Mouse (Mus musculus): Measurements from ENCODE around the gene Cldn1.

Gene Cldn1

GRCm38 (mm10) chr16:26371325-26372053, at the start of gene Cldn1:
TSS of gene Cldn1 (minus strand) at chr16:26371841.
- ATAC-seq (ENCODE audit: low TSS enrichment): peak; percentile 94

DNA sequence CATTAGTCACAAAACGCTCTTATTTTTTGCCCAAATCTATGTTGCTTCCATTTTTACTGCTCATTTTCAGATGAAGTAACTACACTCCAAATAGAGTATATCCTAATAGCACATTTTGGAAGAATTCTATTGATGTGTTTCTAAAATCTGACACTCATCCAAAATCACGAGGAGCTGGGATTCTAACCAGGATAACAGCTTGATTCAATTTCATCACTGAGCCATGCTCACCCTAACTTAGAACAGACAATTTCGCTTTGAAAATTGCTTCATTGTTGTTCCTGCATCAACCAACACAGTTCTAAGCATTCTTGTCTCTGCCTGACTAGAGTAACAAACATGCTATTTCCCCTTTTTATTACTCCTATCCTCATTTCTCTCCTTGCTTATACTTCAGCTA, 47.0 kb upstream of the Cldn1 start:
- ATAC-seq (ENCODE audit: low TSS enrichment): peak; percentile 38; the same call in 1 of the 2 replicates

DNA sequence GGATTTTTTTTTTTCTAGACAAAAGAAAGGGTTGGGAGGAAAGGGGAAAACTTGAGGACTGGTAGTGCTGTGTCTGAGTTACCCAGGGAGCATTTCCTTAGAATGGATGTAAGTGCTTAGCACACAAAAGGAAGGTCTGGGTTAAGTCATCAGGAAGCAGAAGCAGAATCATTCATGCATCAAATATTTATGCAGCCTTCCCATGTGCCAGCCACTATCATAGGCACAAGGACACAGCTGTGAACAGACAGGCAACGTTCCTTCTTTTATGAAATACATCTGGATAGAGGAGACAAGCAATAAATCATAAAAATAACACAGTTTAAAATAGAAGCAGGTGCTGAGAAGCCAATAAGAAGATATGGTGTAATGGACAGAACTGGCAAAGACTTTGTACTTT, 32.4 kb upstream of the Cldn1 start:
- ATAC-seq (ENCODE audit: low TSS enrichment): no peak

DNA sequence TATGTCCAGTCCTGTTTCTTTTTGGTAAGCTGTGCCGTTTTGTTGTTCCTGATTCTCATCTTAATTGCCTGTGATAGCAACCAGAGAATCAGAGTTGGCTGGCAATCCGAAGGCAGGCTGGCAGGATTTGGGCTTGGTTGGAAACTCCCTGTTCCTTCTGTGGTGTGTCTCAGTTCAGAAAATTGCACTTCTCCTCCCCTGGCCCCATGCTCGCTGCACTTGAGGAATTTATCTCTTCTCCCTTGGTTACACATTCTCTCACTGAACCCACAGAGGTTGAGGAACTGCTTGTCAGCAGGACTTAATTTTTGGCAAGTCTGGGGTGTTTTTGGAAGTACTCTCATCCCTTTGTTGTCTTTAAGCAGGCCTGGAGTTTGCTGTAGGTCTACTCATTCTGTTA, 29.3 kb upstream of the Cldn1 start:
- ATAC-seq (ENCODE audit: low TSS enrichment): peak; percentile 44

DNA sequence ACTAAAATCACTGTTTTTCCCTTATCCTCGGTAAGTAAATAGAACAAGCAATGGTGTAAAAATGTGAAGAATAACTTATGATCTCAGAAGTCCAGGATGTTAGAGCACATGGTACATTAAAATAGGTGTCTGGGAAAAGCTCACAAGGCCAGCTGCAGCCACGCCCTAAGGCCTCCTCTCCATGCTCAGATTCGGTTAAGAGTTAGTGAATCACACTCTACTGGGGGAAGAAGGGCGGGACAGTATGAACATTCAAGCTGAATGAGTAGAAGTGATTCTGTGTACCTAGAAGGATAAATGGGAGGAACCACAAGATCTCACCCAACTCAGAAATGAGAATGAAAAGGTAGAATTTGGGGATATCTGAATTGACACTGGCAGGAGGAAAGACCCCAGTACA, 28.9 kb upstream of the Cldn1 start:
- no peak for ATAC-seq (ENCODE audit: low TSS enrichment)

DNA sequence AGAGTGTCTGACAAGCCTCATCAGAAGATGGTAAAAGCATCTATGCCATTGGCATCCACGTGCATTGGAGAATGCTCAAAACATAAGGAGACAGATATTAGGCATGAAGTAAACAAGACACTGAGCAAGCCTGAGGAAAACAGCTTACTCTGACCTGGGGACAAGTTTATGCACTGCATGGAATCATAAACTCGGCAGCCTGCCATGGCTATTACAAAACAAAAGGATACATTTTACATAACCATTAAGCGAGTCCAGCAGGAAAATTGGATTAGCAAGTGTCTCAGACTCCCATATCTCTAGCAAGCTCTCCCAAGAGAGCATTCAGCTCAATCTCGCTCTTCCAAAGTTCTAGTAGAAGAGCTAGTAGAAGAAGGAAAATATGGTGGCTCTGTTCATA, 19.3 kb upstream of the Cldn1 start:
- ATAC-seq (ENCODE audit: low TSS enrichment): no peak

- ATAC-seq (ENCODE audit: low TSS enrichment): no peak
These were observed 14.5 kb upstream of the Cldn1 start for GRCm38 (mm10) chr16:26386159-26386558.

- ATAC-seq (ENCODE audit: low TSS enrichment): no peak
These were observed 12.5 kb upstream of the Cldn1 start for GRCm38 (mm10) chr16:26384112-26384649.

DNA sequence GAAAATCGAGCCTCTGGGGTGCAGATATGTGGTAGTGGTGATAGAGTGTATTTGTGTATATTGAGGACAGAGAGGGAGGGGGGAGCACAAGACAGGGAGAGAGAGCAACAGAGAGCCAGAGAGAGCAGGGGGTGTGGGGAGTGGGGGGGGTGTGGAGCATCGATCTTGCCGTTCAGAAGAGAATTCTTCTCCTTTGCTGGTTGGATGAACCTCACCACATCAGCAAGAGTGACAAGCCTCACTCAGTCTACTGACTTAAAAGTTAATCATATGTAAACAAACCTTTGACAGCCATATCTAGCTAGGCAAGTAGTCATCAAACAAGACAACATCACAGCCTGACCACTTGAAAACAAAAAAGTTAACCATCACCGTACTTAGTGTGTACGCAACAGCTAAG, 5.5 kb upstream of the Cldn1 start:
- ATAC-seq (ENCODE audit: low TSS enrichment): no peak

GRCm38 (mm10) chr16:26370127-26370526, 1.5 kb downstream of the Cldn1 start:
- ATAC-seq (ENCODE audit: low TSS enrichment): no peak

GRCm38 (mm10) chr16:26369044-26369730, 2.5 kb downstream of the Cldn1 start:
- ATAC-seq (ENCODE audit: low TSS enrichment): no peak

DNA sequence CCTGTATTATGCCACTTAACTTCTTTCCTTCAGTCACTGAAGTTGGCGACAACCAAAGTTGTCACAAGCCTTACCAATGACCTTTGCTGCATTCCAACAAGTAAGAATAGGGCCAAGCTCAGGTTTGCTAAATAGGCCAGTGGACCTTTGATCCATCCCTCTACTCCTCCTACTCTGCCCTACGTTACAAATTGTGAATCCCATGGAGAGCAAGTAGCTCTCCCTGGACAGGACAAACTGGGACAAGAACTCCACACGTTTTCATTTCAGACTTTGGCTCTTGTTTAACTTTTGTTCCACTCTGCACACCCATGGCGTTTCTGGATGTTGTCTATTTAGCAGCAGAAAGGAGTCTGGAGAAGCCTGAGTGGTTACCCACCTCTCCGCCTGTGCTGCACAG, 3.5 kb downstream of the Cldn1 start:
- no peak for ATAC-seq (ENCODE audit: low TSS enrichment)

GRCm38 (mm10) chr16:26360694-26361093, 10.9 kb downstream of the Cldn1 start:
- ATAC-seq (ENCODE audit: low TSS enrichment): no peak

DNA sequence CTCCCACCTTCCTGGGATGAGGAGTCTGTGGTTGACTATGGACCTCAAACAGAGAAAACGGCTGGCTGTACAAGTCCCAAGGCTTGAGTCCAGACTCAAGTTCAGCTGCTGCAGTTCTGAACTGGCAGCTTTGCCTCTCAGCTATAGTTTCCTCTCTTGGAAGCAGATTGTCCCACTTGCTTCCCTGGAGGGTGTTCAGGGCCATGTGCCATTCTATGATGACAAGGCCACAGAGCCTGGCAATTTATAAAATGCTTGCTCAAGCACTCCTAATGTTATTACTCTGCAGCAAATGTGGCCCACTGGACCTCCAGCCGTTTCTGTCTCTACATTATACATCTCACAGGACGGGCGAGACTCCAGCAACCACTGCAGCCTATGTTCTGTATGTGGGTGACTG, 12.0 kb downstream of the Cldn1 start:
- ATAC-seq (ENCODE audit: low TSS enrichment): no peak

- no peak for ATAC-seq (ENCODE audit: low TSS enrichment)
These were observed 12.7 kb downstream of the Cldn1 start for GRCm38 (mm10) chr16:26358898-26359297.

DNA sequence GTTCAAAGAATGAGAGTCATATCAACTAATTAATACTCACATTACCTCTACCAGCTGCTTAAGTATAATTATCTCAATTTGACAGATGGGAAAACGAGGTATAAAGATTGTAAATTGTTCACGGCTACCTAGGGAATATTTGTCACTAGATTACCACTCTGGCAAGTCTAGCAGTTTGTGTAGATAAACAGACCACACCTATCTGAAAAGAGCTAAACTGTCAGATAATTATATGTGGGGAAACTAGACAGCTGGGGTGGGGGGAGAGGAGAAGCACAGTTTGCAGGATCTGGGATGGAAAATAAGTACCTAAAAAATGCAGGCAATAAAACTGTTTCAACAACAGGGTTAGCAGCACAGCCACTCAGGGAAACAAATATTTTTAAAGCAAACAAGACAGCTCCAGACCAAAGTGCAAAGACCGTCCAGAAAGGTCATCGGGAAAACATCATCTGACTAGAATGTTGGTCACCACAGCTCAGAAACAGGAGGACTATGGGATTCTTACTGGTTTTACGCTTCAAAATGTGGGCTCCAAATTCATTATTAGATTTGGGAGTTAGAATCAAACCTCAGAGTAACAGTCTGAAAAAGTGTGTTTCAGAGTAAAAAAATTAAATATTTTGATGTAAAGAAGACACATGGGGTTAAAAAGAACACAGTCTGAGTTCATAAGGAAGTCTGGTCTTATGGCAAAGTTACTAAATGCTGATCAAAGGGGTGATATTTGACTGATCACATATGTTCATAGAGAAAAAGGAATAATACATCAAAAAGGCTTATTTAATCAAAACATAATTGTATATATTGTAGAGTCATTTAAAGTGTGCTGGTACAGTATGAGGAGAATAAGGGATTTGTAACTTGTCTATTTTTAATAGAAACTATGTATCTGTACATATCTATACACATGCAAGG, 13.5 kb downstream of the Cldn1 start:
- ATAC-seq (ENCODE audit: low TSS enrichment): no peak

DNA sequence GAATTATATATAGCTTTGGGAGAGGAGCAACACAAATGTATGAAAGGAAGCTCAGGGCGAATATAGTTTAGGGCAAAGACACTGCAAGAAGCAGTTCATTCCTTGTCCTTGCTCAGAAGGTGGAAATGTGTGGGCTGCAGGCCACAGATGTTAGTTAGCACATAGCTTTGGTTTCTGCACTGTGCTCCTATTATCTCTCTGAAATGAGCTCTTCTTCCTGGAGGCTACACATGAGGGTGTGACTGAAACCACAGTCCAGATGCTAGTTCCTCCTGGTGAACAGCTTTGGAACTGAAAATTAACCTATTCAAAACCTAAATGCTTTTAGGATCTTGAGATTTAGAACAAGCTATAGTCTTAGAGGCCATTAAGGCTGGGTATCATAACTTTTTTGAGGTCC, 16.1 kb downstream of the Cldn1 start:
- ATAC-seq (ENCODE audit: low TSS enrichment): no peak

DNA sequence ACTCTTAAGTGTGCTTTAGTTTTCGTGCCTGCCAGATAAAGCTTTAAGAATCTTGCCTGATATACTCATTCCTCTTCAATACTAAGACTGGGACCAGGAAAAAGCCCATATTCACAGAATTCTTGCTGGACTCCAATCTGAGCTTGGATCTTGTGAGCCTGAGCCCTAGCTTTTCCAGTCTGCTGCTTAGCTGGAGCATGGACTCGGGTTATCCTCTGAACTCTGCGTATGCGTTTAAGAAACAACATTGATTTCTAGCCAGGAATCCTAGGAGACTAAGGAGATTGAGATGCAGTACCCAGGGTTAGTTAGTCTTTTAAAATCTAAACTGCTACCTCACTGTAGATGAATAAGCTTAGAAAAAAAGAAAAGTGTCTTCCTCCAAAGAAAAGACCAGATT, 20.9 kb downstream of the Cldn1 start:
- no peak for ATAC-seq (ENCODE audit: low TSS enrichment)

DNA sequence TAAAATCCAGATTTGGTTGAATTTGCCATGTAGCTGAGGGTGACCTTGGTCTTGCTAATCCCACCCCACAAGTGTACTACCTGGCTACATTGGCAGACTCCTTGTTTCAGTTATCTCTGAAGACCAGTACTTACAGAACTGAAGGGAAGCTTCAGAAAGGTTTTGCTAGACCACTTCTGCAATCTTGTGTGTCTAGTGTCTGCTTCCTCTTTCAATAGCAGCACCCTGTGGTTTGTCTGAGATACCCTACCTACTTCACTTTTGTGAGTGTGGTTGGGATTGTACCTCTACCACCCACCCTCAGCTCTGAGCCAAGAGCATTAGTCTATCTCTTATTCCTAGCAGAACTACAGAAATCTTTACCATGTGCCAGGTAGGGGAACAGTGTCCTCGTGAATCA, 22.8 kb downstream of the Cldn1 start:
- ATAC-seq (ENCODE audit: low TSS enrichment): no peak

- ATAC-seq (ENCODE audit: low TSS enrichment): no peak
These were observed 55.4 kb downstream of the Cldn1 start for GRCm38 (mm10) chr16:26316281-26316680.

- ATAC-seq (ENCODE audit: low TSS enrichment): peak; percentile 38; the same call in 1 of the 2 replicates
These were observed 56.8 kb downstream of the Cldn1 start for GRCm38 (mm10) chr16:26314815-26315214.

DNA sequence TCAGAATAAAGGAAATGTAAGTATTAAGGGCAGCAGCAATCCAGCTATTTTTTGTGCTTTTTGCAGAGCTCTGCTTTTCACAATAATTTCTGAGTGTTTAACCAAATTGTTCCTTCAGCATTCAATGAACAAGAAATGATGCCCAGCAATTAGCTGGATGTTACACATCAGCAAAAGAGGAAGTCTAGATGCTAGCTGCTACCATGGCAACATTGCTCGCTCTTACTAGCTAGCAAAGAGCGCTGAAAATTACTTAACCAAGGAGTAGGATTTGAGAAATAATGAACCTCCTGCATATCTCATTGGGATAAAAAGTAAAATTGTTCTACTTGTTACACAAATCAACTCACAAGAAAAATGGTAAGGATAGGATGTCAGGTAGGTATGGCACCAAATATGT, 62.2 kb downstream of the Cldn1 start:
- ATAC-seq (ENCODE audit: low TSS enrichment): peak; percentile 64

Measured in frontal cortex, adult (tissue).